Mouse (Mus musculus) intestine, embryonic 14.5 days (tissue): ENCODE measurements around the gene Vhl. TPM values are rescaled to one million over a fixed set of nuclear protein-coding genes. Genes with fewer than 3 reads are reported as not detected.

Source experiments
- ATAC-seq: fragments of 200-750 bp; cut with Nextera tagmentation; replicated peaks from 2 replicates; pipeline ENCODE4 v1.8.0; 2017; ENCODE audit warnings: low read depth, moderate number of reproducible peaks, moderate TSS enrichment, moderate library complexity; ENCODE audit not compliant: low FRiP score, low TSS enrichment
- DNase-seq: peaks from one replicate; pipeline ENCODE4 v3.0.0-alpha.2; 2018; ENCODE audit warnings: low spot score
- H3K27ac ChIP-seq: fragments of 300-500 bp; sonication (generic); 2 replicates; pipeline ENCODE4 v1.5.1; 2014; ENCODE audit warnings: low read depth, mild to moderate bottlenecking, control low read depth
- H3K27me3 ChIP-seq: fragments of 300-500 bp; sonication (generic); replicated peaks from 2 replicates; pipeline ENCODE4 v1.6.1; 2014; ENCODE audit warnings: low read length, control low read depth; ENCODE audit not compliant: control insufficient read depth, insufficient read depth
- H3K36me3 ChIP-seq: fragments of 300-500 bp; sonication (generic); 2 replicates; pipeline ENCODE4 v1.6.1; 2014; ENCODE audit warnings: low read length, control low read depth; ENCODE audit not compliant: control insufficient read depth, insufficient read depth
- H3K4me1 ChIP-seq: fragments of 300-500 bp; sonication (generic); replicated peaks from 2 replicates; pipeline ENCODE4 v1.6.1; 2014; ENCODE audit warnings: low read length, control low read depth, mixed read lengths; ENCODE audit not compliant: control insufficient read depth, insufficient read depth
- H3K4me2 ChIP-seq: fragments of 300-500 bp; sonication (generic); 2 replicates; pipeline ENCODE4 v1.6.1; 2014; ENCODE audit warnings: low read length
- H3K4me3 ChIP-seq: fragments of 300-500 bp; sonication (generic); 2 replicates; pipeline ENCODE4 v1.5.1; 2014; ENCODE audit warnings: low read depth, low read length, control low read depth, mixed read lengths
- H3K9ac ChIP-seq: fragments of 300-500 bp; sonication (generic); 2 replicates; pipeline ENCODE4 v1.6.1; 2014; ENCODE audit warnings: mild to moderate bottlenecking, low read length
- H3K9me3 ChIP-seq: fragments of 300-500 bp; sonication (generic); 2 replicates; pipeline ENCODE4 v1.6.1; 2016; ENCODE audit warnings: low read length, control low read depth; ENCODE audit not compliant: control insufficient read depth
- WGBS: fragments of 180-500 bp; shearing (Covaris S2); extraction: QIAGEN DNeasy Blood & Tissue Kit; methylation state at CpG from one replicate; pipeline ENCODE4 v1.1.7; 2014; 5-methylcytosine and 5-hydroxymethylcytosine counted together
- polyA plus RNA-seq: library from polyadenylated mRNA; unstranded; fragments of >200 nt; fragmentation: Nextera tagmentation; extraction: Ambion mirVana; gene quantifications from 2 replicates; pipeline ENCODE4 v1.2.1, GENCODE M21; 2014

The Vhl gene
- polyA plus RNA-seq, 1 experiment from 2014 or later, result 41.6 TPM

DNA sequence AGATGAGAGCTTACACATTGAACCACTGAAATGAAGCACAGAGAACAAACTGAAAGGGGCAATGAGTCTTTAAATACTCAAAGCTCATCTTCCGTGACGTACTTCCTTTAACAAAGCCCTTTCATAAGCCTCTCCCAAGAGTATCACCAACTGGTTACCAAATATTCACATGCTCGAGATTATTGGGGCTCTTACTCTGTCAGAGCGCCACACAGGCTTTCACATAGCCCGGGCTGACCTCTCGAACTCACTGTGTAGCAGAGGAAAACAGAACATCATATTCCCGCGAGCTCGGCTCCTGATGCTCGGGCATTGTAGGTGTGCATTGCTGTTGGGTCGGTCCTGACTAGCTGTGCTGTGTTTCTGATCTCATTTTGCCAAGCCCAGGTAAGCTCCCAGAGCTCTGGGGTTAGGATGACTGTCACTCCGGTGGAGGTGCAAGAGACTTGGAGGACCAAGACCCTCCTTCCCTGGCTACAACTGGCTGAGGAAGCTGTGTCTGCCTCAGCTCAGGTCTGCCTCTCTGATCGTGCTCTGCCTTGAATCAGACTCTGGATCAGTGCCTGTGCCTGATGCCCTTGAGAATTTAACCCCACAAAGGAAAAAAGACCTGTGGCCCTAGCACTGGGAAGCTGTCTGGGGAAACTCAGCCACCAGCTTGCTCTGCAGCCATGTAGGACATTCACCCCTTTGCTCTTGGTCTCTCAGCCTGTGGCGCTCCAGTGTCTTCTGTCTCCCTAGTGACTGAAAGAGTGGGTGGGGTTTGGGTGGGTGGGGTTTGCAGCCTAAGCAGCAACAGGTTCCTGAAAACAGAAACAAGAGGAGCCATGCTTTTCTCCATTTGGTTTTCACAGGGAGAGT, 37.0 kb downstream of the Vhl start:
- no peak overlapping the region for H3K4me3 ChIP-seq
- ATAC-seq (no peak), DNase-seq (no peak)
- H3K4me2 ChIP-seq, result no peak overlapping the region
- 59% methylated on average over 14 of the region's 14 CpGs for WGBS
- H3K36me3 ChIP-seq, result no peaks in the 10 kb centered on the region
- H3K9ac ChIP-seq, result no peak overlapping the region
- no peak overlapping the region for H3K27ac ChIP-seq
- no peaks in the 10 kb centered on the region for H3K9me3 ChIP-seq
- peaks cover 3% of the 10 kb centered on the region; the same call in 1 of the 2 replicates for H3K4me1 ChIP-seq
- H3K27me3 ChIP-seq, result no peaks in the 10 kb centered on the region

DNA sequence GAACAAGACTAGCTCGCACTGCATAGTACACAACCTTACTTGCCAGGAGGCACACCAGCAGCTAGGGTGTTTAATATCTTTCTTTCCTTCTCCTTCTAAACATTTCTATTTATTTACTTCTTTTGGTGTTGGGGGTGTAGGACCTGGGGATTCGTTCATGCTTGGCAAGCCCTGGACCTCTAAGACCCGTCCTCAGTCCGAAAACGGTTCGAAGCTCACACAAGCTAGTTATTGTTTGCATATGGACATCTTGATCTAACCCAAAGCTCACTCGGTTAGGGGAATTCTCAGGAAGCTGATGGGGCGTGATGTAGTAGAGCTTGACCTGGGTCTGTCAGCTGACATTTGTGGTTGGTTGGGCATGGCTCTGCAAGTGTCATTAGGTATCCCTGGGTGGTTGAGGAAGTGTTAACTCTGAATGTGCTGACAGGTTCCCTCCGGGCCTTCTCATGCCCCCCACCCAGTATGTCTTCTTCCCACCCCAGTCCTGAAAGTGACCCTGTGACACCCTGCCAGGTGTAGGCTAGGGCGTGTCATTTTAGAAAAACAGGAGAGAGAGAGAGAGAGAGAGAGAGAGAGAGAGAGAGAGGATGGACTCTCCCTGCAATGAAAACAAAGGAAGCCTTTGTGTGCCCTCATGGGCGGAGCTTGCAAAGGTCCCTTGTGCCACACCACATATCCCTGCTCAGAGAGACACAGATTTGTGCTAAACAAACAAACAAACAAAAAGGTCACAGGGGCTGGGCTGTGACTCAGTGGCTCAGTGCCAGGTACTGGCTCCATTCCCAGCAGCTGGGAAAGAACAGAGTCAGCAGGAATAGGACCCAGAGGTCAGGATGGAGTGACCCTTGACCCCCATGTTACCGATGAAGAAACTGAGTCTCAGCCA, 37.8 kb downstream of the Vhl start:
- 57% methylated on average over 12 of the region's 12 CpGs for WGBS
- peak; percentile 62 for ATAC-seq
- H3K4me2 ChIP-seq, result no peak overlapping the region

DNA sequence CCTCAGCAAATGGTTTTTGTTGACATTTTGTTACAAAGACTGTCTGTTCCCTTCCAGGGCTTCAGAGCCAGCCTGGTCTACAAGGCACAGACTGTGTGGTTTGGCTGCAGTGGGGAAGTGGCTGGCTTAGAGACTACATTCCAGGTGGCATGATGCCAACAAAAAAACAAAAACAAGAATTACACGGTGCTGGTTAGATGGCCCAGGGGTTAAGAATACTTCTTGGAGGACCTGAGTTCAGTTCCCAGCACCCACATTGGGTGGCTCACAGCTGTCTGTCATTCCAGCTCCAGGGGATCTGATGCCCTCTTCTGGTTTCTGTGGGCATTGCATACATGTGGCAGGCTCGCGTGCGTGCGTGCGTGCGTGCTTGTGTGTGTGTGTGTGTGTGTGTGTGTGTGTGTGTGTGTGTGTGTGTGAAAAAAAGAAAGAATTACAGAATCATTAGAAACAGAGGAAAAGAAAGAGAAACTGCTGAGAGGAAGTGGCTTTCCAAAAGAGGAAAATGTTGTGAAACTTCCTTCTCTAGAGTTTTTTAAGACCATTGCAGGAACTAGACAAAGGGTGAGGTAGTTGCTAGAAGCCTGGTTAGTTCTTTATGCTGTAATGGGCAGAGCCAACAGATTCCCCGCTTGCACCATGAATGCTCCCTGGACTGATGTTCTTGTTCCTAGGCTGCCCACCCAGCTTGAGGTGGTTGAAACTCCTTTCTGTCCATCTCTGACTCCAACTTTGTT, 39.4 kb downstream of the Vhl start:
- H3K9me3 ChIP-seq, result no peaks in the 10 kb centered on the region
- H3K4me1 ChIP-seq, result peaks cover 3% of the 10 kb centered on the region; the same call in 1 of the 2 replicates
- 97% methylated on average over 8 of the region's 8 CpGs for WGBS
- DNase-seq (no peak), ATAC-seq (no peak)
- no peak overlapping the region for H3K27ac ChIP-seq
- no peak overlapping the region for H3K9ac ChIP-seq
- H3K27me3 ChIP-seq, result no peaks in the 10 kb centered on the region
- H3K4me3 ChIP-seq, result no peak overlapping the region
- H3K36me3 ChIP-seq, result no peaks in the 10 kb centered on the region
- no peak overlapping the region for H3K4me2 ChIP-seq

More for the DNA sequence above, 37.8 kb downstream of the Vhl start:
- Histone ChIP-seq H3K36me3 (no peaks in the 10 kb centered on the region), H3K4me3 (no peak overlapping the region), H3K27me3 (no peaks in the 10 kb centered on the region), H3K9ac (no peak overlapping the region), H3K4me1 (peaks cover 3% of the 10 kb centered on the region; the same call in 1 of the 2 replicates), H3K9me3 (no peaks in the 10 kb centered on the region), H3K27ac (no peak overlapping the region)
- no peak for DNase-seq

DNA sequence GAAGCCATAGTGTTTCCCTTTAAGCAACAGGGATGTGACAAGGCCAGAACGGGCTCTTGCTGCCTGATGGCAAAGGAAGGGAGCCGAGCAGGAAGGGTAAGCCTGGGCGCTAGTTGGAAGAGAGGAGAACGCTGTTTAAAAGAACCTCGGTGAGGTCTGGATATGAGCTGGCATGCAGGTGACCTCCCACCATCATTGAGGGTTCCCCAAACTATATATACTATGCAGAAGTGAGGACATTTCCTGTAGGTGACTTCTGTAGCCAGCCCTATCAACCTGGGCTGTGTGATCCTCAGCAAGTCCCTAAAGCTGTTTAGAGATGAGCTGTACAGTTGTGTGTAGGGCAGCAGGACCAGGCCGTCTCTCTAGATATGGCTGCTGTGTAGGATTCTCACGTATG, 40.5 kb downstream of the Vhl start:
- H3K9ac ChIP-seq, result no peak overlapping the region
- DNase-seq (no peak), ATAC-seq (no peak)
- H3K9me3 ChIP-seq, result no peaks in the 10 kb centered on the region
- H3K4me2 ChIP-seq, result no peak overlapping the region
- H3K36me3 ChIP-seq, result no peaks in the 10 kb centered on the region
- 90% methylated on average over 7 of the region's 7 CpGs for WGBS
- no peaks in the 10 kb centered on the region for H3K27me3 ChIP-seq
- peaks cover 9% of the 10 kb centered on the region for H3K4me1 ChIP-seq
- no peak overlapping the region for H3K4me3 ChIP-seq
- no peak overlapping the region for H3K27ac ChIP-seq

DNA sequence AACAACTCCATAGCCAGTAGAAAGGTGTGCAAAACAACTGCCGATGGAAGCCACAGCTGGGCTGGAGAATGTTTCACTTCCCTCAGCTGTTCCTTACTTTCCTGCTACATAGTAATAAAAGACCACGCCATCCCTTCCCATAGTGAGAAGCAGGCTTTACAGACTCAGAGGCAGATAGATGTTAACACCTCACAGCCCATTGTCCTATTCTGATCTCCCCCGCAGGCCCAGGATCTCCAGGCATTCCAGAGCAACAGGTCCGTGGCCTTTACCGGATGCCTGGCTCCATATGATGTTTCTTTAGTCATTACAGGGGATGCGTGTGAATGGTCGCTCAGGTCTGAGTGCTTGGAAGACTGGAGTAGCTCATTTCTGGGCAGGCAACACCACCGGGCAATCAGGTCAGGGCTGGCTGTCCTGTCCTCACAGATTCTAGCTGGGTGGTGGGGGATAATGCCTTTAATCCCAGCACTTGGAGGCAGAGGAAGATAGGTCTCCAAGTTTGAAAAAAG, 43.9 kb downstream of the Vhl start:
- Histone ChIP-seq H3K27me3 (no peaks in the 10 kb centered on the region), H3K27ac (peak overlapping the region; percentile 77; the same call in 1 of the 2 replicates), H3K9ac (no peak overlapping the region), H3K36me3 (no peaks in the 10 kb centered on the region), H3K4me1 (peaks cover 9% of the 10 kb centered on the region; the same call in 1 of the 2 replicates), H3K4me3 (no peak overlapping the region), H3K9me3 (no peaks in the 10 kb centered on the region), H3K4me2 (no peak overlapping the region)
- 64% methylated on average over 8 of the region's 8 CpGs for WGBS
- DNase-seq, result no peak
- ATAC-seq, result no peak

DNA sequence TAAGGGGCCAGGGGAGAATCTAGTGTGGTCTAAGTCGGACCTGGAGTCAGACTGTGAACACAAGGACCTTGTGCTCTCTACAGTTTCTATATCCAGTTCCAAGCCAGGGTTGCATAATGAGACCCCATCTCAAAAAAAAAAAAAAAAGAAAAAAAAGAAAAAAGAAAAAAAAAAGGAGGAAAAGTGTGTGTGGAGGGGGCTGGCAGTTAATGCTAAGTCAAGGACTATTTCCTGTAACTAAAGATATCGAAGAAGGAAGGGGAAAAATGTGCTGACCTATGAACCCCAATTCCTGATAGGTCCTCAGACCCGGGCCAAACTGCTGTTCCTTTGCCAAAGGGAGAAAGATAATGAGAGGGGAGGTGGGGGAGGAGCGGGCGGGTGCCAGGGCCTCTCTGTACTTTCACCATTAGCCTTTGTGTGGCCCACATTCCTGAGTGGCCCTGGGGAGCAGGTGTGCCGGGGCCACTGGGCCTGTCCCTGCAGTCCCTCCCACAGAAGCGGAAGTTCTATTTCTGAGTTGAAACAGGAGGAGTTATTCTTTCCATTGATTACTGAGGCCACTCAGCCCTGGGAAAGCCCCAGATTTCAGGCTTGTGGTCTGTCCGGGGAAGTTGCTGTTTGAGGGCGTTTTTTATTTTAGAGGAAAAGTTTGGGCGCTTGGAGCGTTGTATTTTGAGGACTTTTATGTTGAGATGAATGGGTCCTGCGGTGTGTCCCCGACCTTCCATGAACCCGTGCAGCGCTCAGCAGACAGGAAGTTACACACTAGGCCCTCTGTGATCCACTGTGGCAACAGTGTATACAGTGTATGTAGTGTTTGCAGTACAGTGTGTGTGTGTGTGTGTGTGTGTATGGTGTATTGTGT, 44.8 kb downstream of the Vhl start:
- WGBS, result 35% methylated on average over 15 of the region's 15 CpGs
- ATAC-seq, result peak; percentile 87
- Histone ChIP-seq H3K4me3 (no peak overlapping the region), H3K36me3 (no peaks in the 10 kb centered on the region), H3K27ac (peak overlapping the region; percentile 77), H3K4me2 (0 out of 2 replicates have a peak overlapping the region, but pooled peaks have one; percentile 6), H3K9me3 (no peaks in the 10 kb centered on the region), H3K9ac (no peak overlapping the region), H3K27me3 (no peaks in the 10 kb centered on the region), H3K4me1 (peaks cover 9% of the 10 kb centered on the region; the same call in 1 of the 2 replicates)
- peak; percentile 69 for DNase-seq

DNA sequence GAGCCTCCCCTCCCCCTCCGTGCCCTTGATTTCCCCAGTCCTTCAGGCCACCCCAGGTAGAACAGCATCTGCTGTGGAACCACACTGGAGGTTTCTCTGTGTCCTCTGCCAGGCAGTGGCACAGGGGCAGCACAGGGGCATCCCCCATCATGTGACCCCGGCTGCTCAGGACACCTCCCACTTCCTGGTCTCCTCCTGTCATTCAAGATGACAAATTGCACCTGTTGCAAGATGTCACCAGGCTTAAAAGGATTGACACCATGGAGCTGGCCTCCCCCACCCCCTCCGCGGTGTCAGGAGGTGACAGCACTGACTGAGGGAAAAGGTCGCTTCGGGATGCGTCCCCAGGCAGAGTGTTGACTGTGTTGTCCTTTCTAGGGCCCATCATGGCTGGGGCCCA, 46.1 kb downstream of the Vhl start:
- Histone ChIP-seq H3K4me1 (peaks cover 9% of the 10 kb centered on the region; the same call in 1 of the 2 replicates), H3K4me2 (no peak overlapping the region), H3K36me3 (no peaks in the 10 kb centered on the region), H3K9me3 (no peaks in the 10 kb centered on the region), H3K27me3 (no peaks in the 10 kb centered on the region), H3K4me3 (no peak overlapping the region), H3K9ac (no peak overlapping the region), H3K27ac (no peak overlapping the region)
- 51% methylated on average over 7 of the region's 7 CpGs for WGBS
- ATAC-seq (no peak; the same call in 1 of the 2 replicates), DNase-seq (no peak)
